Mouse (Mus musculus) stomach, embryonic 14.5 days (tissue): ENCODE data around the gene Prkar2b. TPM values are rescaled to one million over a fixed set of nuclear protein-coding genes. Genes with fewer than 3 reads are reported as not detected.
A peak's percentile ranks its signal among the peaks of the same experiment; 100 is the strongest.

Experiments
- ATAC-seq: fragments of 200-750 bp; cut with Nextera tagmentation; 2 replicates; pipeline ENCODE4 v1.8.0; 2017; ENCODE audit warnings: low read depth, moderate TSS enrichment; ENCODE audit not compliant: insufficient number of reproducible peaks, insufficient read depth, low FRiP score
- H3K27ac ChIP-seq: fragments of 300-500 bp; sonication (generic); 2 replicates; pipeline ENCODE4 v1.5.1; 2014; ENCODE audit warnings: mild to moderate bottlenecking, low read length, moderate library complexity, mixed read lengths
- H3K27me3 ChIP-seq: fragments of 300-500 bp; sonication (generic); 2 replicates; pipeline ENCODE4 v1.6.1; 2014; ENCODE audit warnings: low read length, control low read depth, mixed read lengths; ENCODE audit not compliant: control insufficient read depth, insufficient read depth
- H3K36me3 ChIP-seq: fragments of 300-500 bp; sonication (generic); 2 replicates; pipeline ENCODE4 v1.6.1; 2014; ENCODE audit warnings: mild to moderate bottlenecking, control low read depth, low read length, moderate library complexity, mixed read lengths; ENCODE audit not compliant: control insufficient read depth, insufficient read depth
- H3K4me1 ChIP-seq: fragments of 300-500 bp; sonication (generic); 2 replicates; pipeline ENCODE4 v1.6.1; 2014; ENCODE audit warnings: low read length, control low read depth, mixed read lengths; ENCODE audit not compliant: control insufficient read depth, insufficient read depth
- H3K4me2 ChIP-seq: fragments of 300-500 bp; sonication (generic); replicated peaks from 2 replicates; pipeline ENCODE4 v1.6.1; 2014; ENCODE audit warnings: low read depth, low read length, control low read depth
- H3K4me3 ChIP-seq: fragments of 300-500 bp; sonication (generic); 2 replicates; pipeline ENCODE4 v1.5.1; 2014; ENCODE audit warnings: low read depth, low read length, control low read depth
- H3K9ac ChIP-seq: fragments of 300-500 bp; sonication (generic); replicated peaks from 2 replicates; pipeline ENCODE4 v1.6.1; 2014; ENCODE audit warnings: low read depth, mild to moderate bottlenecking, control low read depth, low read length, moderate library complexity, mixed read lengths
- H3K9me3 ChIP-seq: fragments of 300-500 bp; sonication (generic); 2 replicates; pipeline ENCODE4 v1.6.1; 2016; ENCODE audit warnings: low read depth, low read length, control low read depth; ENCODE audit not compliant: control insufficient read depth
- WGBS: fragments of 180-500 bp; shearing (Covaris S2); extraction: QIAGEN DNeasy Blood & Tissue Kit; methylation state at CpG from one replicate; pipeline ENCODE4 v1.1.7; 2014; 5-methylcytosine and 5-hydroxymethylcytosine counted together
- polyA plus RNA-seq: library from polyadenylated mRNA; unstranded; fragments of >200 nt; fragmentation: Nextera tagmentation; extraction: Ambion mirVana; gene quantifications from 2 replicates; pipeline ENCODE4 v1.2.1, GENCODE M21; 2014

Prkar2b gene
- polyA plus RNA-seq, 1 experiment from 2014 or later = 34.0 TPM

- ATAC-seq = no peak
- H3K9me3 ChIP-seq = no peaks in the 10 kb centered on the region
- no peaks in the 10 kb centered on the region; the same call in 1 of the 2 replicates for H3K36me3 ChIP-seq
- no peak overlapping the region for H3K4me3 ChIP-seq
- no peak overlapping the region for H3K4me2 ChIP-seq
- H3K27ac ChIP-seq = no peak overlapping the region
- no peaks in the 10 kb centered on the region for H3K27me3 ChIP-seq
- 86% methylated on average over 6 of the region's 6 CpGs for WGBS
- H3K4me1 ChIP-seq = no peaks in the 10 kb centered on the region
- no peak overlapping the region for H3K9ac ChIP-seq
These were observed 97.0 kb downstream of the Prkar2b start for GRCm38 (mm10) chr12:31964074-31964473.

- Histone ChIP-seq H3K27me3 (no peaks in the 10 kb centered on the region), H3K4me3 (no peak overlapping the region), H3K4me2 (no peak overlapping the region), H3K4me1 (no peaks in the 10 kb centered on the region), H3K9ac (no peak overlapping the region), H3K27ac (no peak overlapping the region), H3K36me3 (no peaks in the 10 kb centered on the region), H3K9me3 (no peaks in the 10 kb centered on the region)
- 85% methylated on average over 4 of the region's 4 CpGs for WGBS
- no peak for ATAC-seq
These were observed 105.3 kb downstream of the Prkar2b start for GRCm38 (mm10) chr12:31955843-31956242.

- 3% methylated on average over 9 of the region's 9 CpGs for WGBS
- Histone ChIP-seq H3K36me3 (no peaks in the 10 kb centered on the region), H3K27ac (peak overlapping the region; percentile 77), H3K27me3 (no peaks in the 10 kb centered on the region), H3K4me1 (no peaks in the 10 kb centered on the region), H3K4me2 (peak overlapping the region; percentile 47), H3K4me3 (peak overlapping the region; percentile 25), H3K9ac (no peak overlapping the region), H3K9me3 (no peaks in the 10 kb centered on the region)
- ATAC-seq = no peak
These were observed 110.5 kb downstream of the Prkar2b start for GRCm38 (mm10) chr12:31950659-31951031.

- Histone ChIP-seq H3K36me3 (no peaks in the 10 kb centered on the region), H3K9ac (peak within 1 kb of the TSS; percentile 77), H3K4me3 (peak within 1 kb of the TSS; percentile 89), H3K27ac (peak within 1 kb of the TSS; percentile 99), H3K4me1 (no peaks in the 10 kb centered on the region), H3K27me3 (no peaks in the 10 kb centered on the region), H3K4me2 (peak within 1 kb of the TSS; percentile 47), H3K9me3 (no peaks in the 10 kb centered on the region)
- WGBS = under 1% methylated on average over 59 of the region's 71 CpGs
- peak; percentile 97 for ATAC-seq
These were observed 111.1 kb downstream of the Prkar2b start, which contains the start of gene Hbp1 for GRCm38 (mm10) chr12:31949759-31950658. Gene Hbp1 (minus strand): TSS chr12:31950535.

- Histone ChIP-seq H3K9me3 (no peaks in the 10 kb centered on the region), H3K4me1 (no peaks in the 10 kb centered on the region), H3K27me3 (no peaks in the 10 kb centered on the region), H3K36me3 (no peaks in the 10 kb centered on the region), H3K4me3 (peak overlapping the region; percentile 89), H3K4me2 (peak overlapping the region; percentile 58), H3K27ac (peak overlapping the region; percentile 99), H3K9ac (peak overlapping the region; percentile 77)
- WGBS = under 1% methylated on average over 57 of the region's 58 CpGs
- ATAC-seq = peak; percentile 74
These were observed 111.8 kb downstream of the Prkar2b start for GRCm38 (mm10) chr12:31949193-31949741.

GRCm38 (mm10) chr12:31948101-31949000, 112.7 kb downstream of the Prkar2b start:
- peak overlapping the region; percentile 89 for H3K4me3 ChIP-seq
- peaks cover 6% of the 10 kb centered on the region; the same call in 1 of the 2 replicates for H3K36me3 ChIP-seq
- H3K9ac ChIP-seq = peak overlapping the region; percentile 77; the same call in 1 of the 2 replicates
- H3K9me3 ChIP-seq = no peaks in the 10 kb centered on the region
- H3K4me2 ChIP-seq = peak overlapping the region; percentile 58
- no peaks in the 10 kb centered on the region for H3K4me1 ChIP-seq
- ATAC-seq = no peak
- no peaks in the 10 kb centered on the region for H3K27me3 ChIP-seq
- H3K27ac ChIP-seq = peak overlapping the region; percentile 99
- 22% methylated on average over 7 of the region's 7 CpGs for WGBS

- Histone ChIP-seq H3K4me2 (no peak overlapping the region), H3K27ac (no peak overlapping the region), H3K9ac (no peak overlapping the region), H3K27me3 (no peaks in the 10 kb centered on the region), H3K4me3 (no peak overlapping the region), H3K36me3 (peaks cover 15% of the 10 kb centered on the region; the same call in 1 of the 2 replicates), H3K4me1 (no peaks in the 10 kb centered on the region), H3K9me3 (no peaks in the 10 kb centered on the region)
- no peak for ATAC-seq
- 88% methylated on average over 5 of the region's 5 CpGs for WGBS
These were observed 113.6 kb downstream of the Prkar2b start for GRCm38 (mm10) chr12:31947476-31947875.

- H3K9ac ChIP-seq = no peak overlapping the region
- H3K4me2 ChIP-seq = no peak overlapping the region
- peaks cover 35% of the 10 kb centered on the region for H3K36me3 ChIP-seq
- H3K4me3 ChIP-seq = no peak overlapping the region
- 83% methylated on average over 2 of the region's 2 CpGs for WGBS
- ATAC-seq = no peak
- H3K27ac ChIP-seq = no peak overlapping the region
- no peaks in the 10 kb centered on the region for H3K4me1 ChIP-seq
- H3K9me3 ChIP-seq = no peaks in the 10 kb centered on the region
- H3K27me3 ChIP-seq = no peaks in the 10 kb centered on the region
These were observed 116.7 kb downstream of the Prkar2b start for GRCm38 (mm10) chr12:31944405-31944804.
